Mouse (Mus musculus) right cerebral cortex, adult 18-20 months (tissue): Measurements from ENCODE around the gene Dgcr8.
"Not testable (repeated sequence)": the region's sequence is repeated elsewhere in the genome, so short reads cannot be mapped to it uniquely, and the experiment has no call there.

Experiments used
- DNase-seq: peaks from one replicate; pipeline ENCODE4 v3.0.0; 2022; ENCODE audit warnings: mixed read lengths

The Dgcr8 gene

GRCm38 (mm10) chr16:18289067-18289588 lies at the start of gene Dgcr8:
Gene Dgcr8 (minus strand): TSS chr16:18289246.
- DNase-seq, result peak; percentile 99

- no peak for DNase-seq
Observed at GRCm38 (mm10) chr16:18337261-18337660, 48.2 kb upstream of the Dgcr8 start.

GRCm38 (mm10) chr16:18335981-18336380 lies 46.9 kb upstream of the Dgcr8 start:
- no peak for DNase-seq

- DNase-seq, result no peak
Observed at GRCm38 (mm10) chr16:18333976-18334375, 44.9 kb upstream of the Dgcr8 start.

- DNase-seq, result no peak
Observed at GRCm38 (mm10) chr16:18328524-18328923, 39.5 kb upstream of the Dgcr8 start.

- no peak for DNase-seq
Observed at GRCm38 (mm10) chr16:18327936-18328335, 38.9 kb upstream of the Dgcr8 start.

- DNase-seq, result no peak
Observed at GRCm38 (mm10) chr16:18325741-18326140, 36.7 kb upstream of the Dgcr8 start.

- DNase-seq, result no peak
Observed at GRCm38 (mm10) chr16:18324031-18324430, 35.0 kb upstream of the Dgcr8 start.

GRCm38 (mm10) chr16:18323460-18323859 lies 34.4 kb upstream of the Dgcr8 start:
- no peak for DNase-seq

GRCm38 (mm10) chr16:18321443-18321842 lies 32.4 kb upstream of the Dgcr8 start:
- no peak for DNase-seq

- no peak for DNase-seq
Observed at GRCm38 (mm10) chr16:18318992-18319391, 29.9 kb upstream of the Dgcr8 start.

GRCm38 (mm10) chr16:18308159-18308558 lies 19.1 kb upstream of the Dgcr8 start:
- DNase-seq, result no peak

GRCm38 (mm10) chr16:18289614-18290013 lies 568 bp upstream of the Dgcr8 start:
- DNase-seq, result not testable (repeated sequence)

- no peak for DNase-seq
Observed at GRCm38 (mm10) chr16:18288581-18289061, 425 bp downstream of the Dgcr8 start.

- DNase-seq, result no peak
Observed at GRCm38 (mm10) chr16:18288166-18288565, 880 bp downstream of the Dgcr8 start.

- DNase-seq, result no peak
Observed at GRCm38 (mm10) chr16:18275166-18275565, 13.9 kb downstream of the Dgcr8 start.

- no peak for DNase-seq
Observed at GRCm38 (mm10) chr16:18268182-18268581, 20.9 kb downstream of the Dgcr8 start.

GRCm38 (mm10) chr16:18265024-18265423 lies 24.0 kb downstream of the Dgcr8 start:
- DNase-seq, result no peak

GRCm38 (mm10) chr16:18258221-18258620 lies 30.8 kb downstream of the Dgcr8 start, which contains the start of gene Gm49776:
Gene Gm49776 (minus strand): TSS chr16:18258321.
- no peak for DNase-seq

GRCm38 (mm10) chr16:18253866-18254265 lies 35.2 kb downstream of the Dgcr8 start:
- no peak for DNase-seq

- no peak for DNase-seq
Observed at GRCm38 (mm10) chr16:18252736-18253135, 36.3 kb downstream of the Dgcr8 start.

GRCm38 (mm10) chr16:18250828-18251790 lies 37.9 kb downstream of the Dgcr8 start:
- no peak for DNase-seq

GRCm38 (mm10) chr16:18250231-18250630 lies 38.8 kb downstream of the Dgcr8 start:
- no peak for DNase-seq

GRCm38 (mm10) chr16:18249364-18249967 lies 39.6 kb downstream of the Dgcr8 start:
- no peak for DNase-seq
